Mouse (Mus musculus): ENCODE measurements around the gene Asl. TPM values are rescaled to one million over a fixed set of nuclear protein-coding genes. Genes with fewer than 3 reads are reported as not detected.
A peak's percentile ranks its signal among the peaks of the same experiment; 100 is the strongest.

The Asl gene
- polyA plus RNA-seq, 1 experiment from 2014 or later: 27.3 TPM

- 41% methylated on average over 5 of the region's 5 CpGs for WGBS
- H3K27ac ChIP-seq (replicated peaks): no peak overlapping the region
- DNase-seq (ENCODE audit: low spot score): no peak
- peak overlapping the region; percentile 80; the same call in 1 of the 2 replicates for H3K4me2 ChIP-seq (replicated peaks; ENCODE audit: low read depth)
- ATAC-seq (ENCODE audit: low FRiP score, low TSS enrichment): no peak
- no peak overlapping the region for H3K4me3 ChIP-seq (ENCODE audit: low read depth, low read length)
- H3K9ac ChIP-seq (ENCODE audit: low read length): no peak overlapping the region
- no peaks in the 10 kb centered on the region for H3K4me1 ChIP-seq (replicated peaks; ENCODE audit: control insufficient read depth, insufficient read depth)
- no peaks in the 10 kb centered on the region for H3K27me3 ChIP-seq (ENCODE audit: control insufficient read depth, insufficient read depth, low read length)
- TF ChIP-seq EP300 (optimal IDR thresholded peaks at IDR 0.05) (no peak), CTCF (IDR thresholded peaks at IDR 0.05; ENCODE audit: low read depth) (no peak)
- no peaks in the 10 kb centered on the region for H3K36me3 ChIP-seq (ENCODE audit: control insufficient read depth, insufficient read depth, low read length)
- H3K9me3 ChIP-seq (ENCODE audit: control insufficient read depth, low read length): no peaks in the 10 kb centered on the region
Measured at GRCm38 (mm10) chr5:130001356-130001987, 27.6 kb downstream of the Asl start.

GRCm38 (mm10) chr5:130000735-130001134 is 28.3 kb downstream of the Asl start:
- Histone ChIP-seq H3K4me3 (ENCODE audit: low read depth, low read length) (no peak overlapping the region), H3K9me3 (ENCODE audit: control insufficient read depth, low read length) (no peaks in the 10 kb centered on the region), H3K27me3 (ENCODE audit: control insufficient read depth, insufficient read depth, low read length) (no peaks in the 10 kb centered on the region), H3K4me1 (replicated peaks; ENCODE audit: control insufficient read depth, insufficient read depth) (no peaks in the 10 kb centered on the region), H3K36me3 (ENCODE audit: control insufficient read depth, insufficient read depth, low read length) (no peaks in the 10 kb centered on the region), H3K9ac (ENCODE audit: low read length) (no peak overlapping the region), H3K27ac (replicated peaks) (no peak overlapping the region), H3K4me2 (replicated peaks; ENCODE audit: low read depth) (no peak overlapping the region)
- DNase-seq (ENCODE audit: low spot score) (no peak), ATAC-seq (ENCODE audit: low FRiP score, low TSS enrichment) (no peak)
- 88% methylated on average over 12 of the region's 12 CpGs for WGBS
- TF ChIP-seq EP300 (optimal IDR thresholded peaks at IDR 0.05): no peak
- TF ChIP-seq CTCF (IDR thresholded peaks at IDR 0.05; ENCODE audit: low read depth): no peak

GRCm38 (mm10) chr5:129999097-129999496 is 29.9 kb downstream of the Asl start:
- WGBS: 29% methylated on average over 4 of the region's 4 CpGs
- Histone ChIP-seq H3K4me2 (replicated peaks; ENCODE audit: low read depth) (no peak overlapping the region), H3K4me1 (replicated peaks; ENCODE audit: control insufficient read depth, insufficient read depth) (no peaks in the 10 kb centered on the region), H3K9me3 (ENCODE audit: control insufficient read depth, low read length) (no peaks in the 10 kb centered on the region), H3K36me3 (ENCODE audit: control insufficient read depth, insufficient read depth, low read length) (no peaks in the 10 kb centered on the region; the same call in 1 of the 2 replicates), H3K9ac (ENCODE audit: low read length) (no peak overlapping the region), H3K27me3 (ENCODE audit: control insufficient read depth, insufficient read depth, low read length) (no peaks in the 10 kb centered on the region), H3K27ac (replicated peaks) (no peak overlapping the region), H3K4me3 (ENCODE audit: low read depth, low read length) (no peak overlapping the region)
- TF ChIP-seq CTCF (IDR thresholded peaks at IDR 0.05; ENCODE audit: low read depth) (peak; percentile 94), EP300 (optimal IDR thresholded peaks at IDR 0.05) (no peak)
- ATAC-seq (ENCODE audit: low FRiP score, low TSS enrichment): no peak
- DNase-seq (ENCODE audit: low spot score): peak; percentile 79

- peak; percentile 33; the same call in 1 of the 2 replicates for TF ChIP-seq CTCF (IDR thresholded peaks at IDR 0.05; ENCODE audit: low read depth)
- TF ChIP-seq EP300 (optimal IDR thresholded peaks at IDR 0.05): no peak
- Histone ChIP-seq H3K27me3 (ENCODE audit: control insufficient read depth, insufficient read depth, low read length) (no peaks in the 10 kb centered on the region), H3K9me3 (ENCODE audit: control insufficient read depth, low read length) (no peaks in the 10 kb centered on the region), H3K4me1 (replicated peaks; ENCODE audit: control insufficient read depth, insufficient read depth) (no peaks in the 10 kb centered on the region), H3K9ac (ENCODE audit: low read length) (no peak overlapping the region), H3K4me3 (ENCODE audit: low read depth, low read length) (no peak overlapping the region), H3K4me2 (replicated peaks; ENCODE audit: low read depth) (no peak overlapping the region), H3K36me3 (ENCODE audit: control insufficient read depth, insufficient read depth, low read length) (no peaks in the 10 kb centered on the region; the same call in 1 of the 2 replicates), H3K27ac (replicated peaks) (no peak overlapping the region)
- no peak for ATAC-seq (ENCODE audit: low FRiP score, low TSS enrichment)
- DNase-seq (ENCODE audit: low spot score): no peak
- WGBS: 66% methylated on average over 19 of the region's 19 CpGs
Measured at GRCm38 (mm10) chr5:129997700-129998099, 31.3 kb downstream of the Asl start.

- WGBS: 90% methylated on average over 7 of the region's 7 CpGs
- H3K36me3 ChIP-seq (ENCODE audit: control insufficient read depth, insufficient read depth, low read length): peaks cover 2% of the 10 kb centered on the region; the same call in 1 of the 2 replicates
- TF ChIP-seq CTCF (IDR thresholded peaks at IDR 0.05; ENCODE audit: low read depth) (no peak), EP300 (optimal IDR thresholded peaks at IDR 0.05) (no peak)
Measured at GRCm38 (mm10) chr5:129994989-129995388, 34.1 kb downstream of the Asl start.

GRCm38 (mm10) chr5:129993374-129993773 is 35.7 kb downstream of the Asl start:
- no peak overlapping the region for H3K4me3 ChIP-seq (ENCODE audit: low read depth, low read length)
- no peak for ATAC-seq (ENCODE audit: low FRiP score, low TSS enrichment)
- 88% methylated on average over 14 of the region's 14 CpGs for WGBS
- no peaks in the 10 kb centered on the region for H3K27me3 ChIP-seq (ENCODE audit: control insufficient read depth, insufficient read depth, low read length)
- no peak overlapping the region for H3K27ac ChIP-seq (replicated peaks)
- H3K9me3 ChIP-seq (ENCODE audit: control insufficient read depth, low read length): no peaks in the 10 kb centered on the region
- no peak for TF ChIP-seq EP300 (optimal IDR thresholded peaks at IDR 0.05)
- TF ChIP-seq CTCF (IDR thresholded peaks at IDR 0.05; ENCODE audit: low read depth): no peak
- DNase-seq (ENCODE audit: low spot score): no peak
- no peak overlapping the region for H3K4me2 ChIP-seq (replicated peaks; ENCODE audit: low read depth)
- H3K36me3 ChIP-seq (ENCODE audit: control insufficient read depth, insufficient read depth, low read length): peaks cover 5% of the 10 kb centered on the region; the same call in 1 of the 2 replicates
- H3K4me1 ChIP-seq (replicated peaks; ENCODE audit: control insufficient read depth, insufficient read depth): no peaks in the 10 kb centered on the region
- H3K9ac ChIP-seq (ENCODE audit: low read length): no peak overlapping the region

More at GRCm38 (mm10) chr5:129994989-129995388, 34.1 kb downstream of the Asl start:
- H3K4me2 ChIP-seq (replicated peaks; ENCODE audit: low read depth): no peak overlapping the region
- DNase-seq (ENCODE audit: low spot score): no peak
- H3K4me3 ChIP-seq (ENCODE audit: low read depth, low read length): no peak overlapping the region
- no peak overlapping the region for H3K9ac ChIP-seq (ENCODE audit: low read length)
- H3K4me1 ChIP-seq (replicated peaks; ENCODE audit: control insufficient read depth, insufficient read depth): no peaks in the 10 kb centered on the region
- H3K9me3 ChIP-seq (ENCODE audit: control insufficient read depth, low read length): no peaks in the 10 kb centered on the region
- no peaks in the 10 kb centered on the region for H3K27me3 ChIP-seq (ENCODE audit: control insufficient read depth, insufficient read depth, low read length)
- H3K27ac ChIP-seq (replicated peaks): no peak overlapping the region
- no peak for ATAC-seq (ENCODE audit: low FRiP score, low TSS enrichment)
